Mouse (Mus musculus): Measurements from ENCODE around the gene Pdlim1. TPM values are rescaled to one million over a fixed set of nuclear protein-coding genes. Genes with fewer than 3 reads are reported as not detected.

The Pdlim1 gene
- polyA plus RNA-seq, 1 experiment from 2014 or later = 94.6 TPM

DNA sequence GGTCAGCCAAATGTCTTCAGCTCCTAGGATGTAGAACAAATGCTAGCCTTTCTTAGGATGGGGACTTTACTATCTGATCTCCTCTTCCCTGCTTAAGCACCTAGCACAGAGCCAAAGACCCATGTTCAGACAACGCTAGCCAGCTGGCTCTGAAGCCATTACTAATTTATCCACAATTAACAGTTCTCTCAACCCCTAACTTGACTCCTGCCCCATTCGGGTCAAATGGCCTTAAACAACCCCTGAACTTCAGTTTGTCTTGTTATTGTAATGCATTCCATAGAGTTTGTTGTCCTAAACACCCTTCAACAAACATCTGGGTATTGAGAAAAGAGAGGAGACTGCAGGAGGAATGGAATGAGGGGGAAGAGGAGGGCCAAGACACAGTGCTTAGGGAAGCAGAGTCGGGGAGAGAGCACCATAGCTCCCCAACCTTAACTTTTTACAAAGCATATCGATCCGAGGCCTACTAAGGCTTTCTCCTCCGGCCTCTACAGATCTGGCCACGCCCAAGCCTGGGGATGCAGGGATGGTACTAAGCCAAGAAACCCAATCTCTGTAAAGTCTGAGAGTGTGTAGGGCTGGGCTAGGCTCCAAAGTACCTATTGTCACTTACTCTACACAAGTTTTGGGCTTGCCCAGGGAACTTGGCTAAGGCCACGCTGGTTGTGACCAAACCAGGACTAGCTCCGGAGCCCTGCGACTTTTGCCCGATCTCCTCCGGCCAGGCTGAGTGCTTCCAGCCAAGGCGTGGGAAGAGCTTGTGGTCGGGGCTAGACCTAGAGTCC, 4.0 kb upstream of the Pdlim1 start:
- H3K36me3 ChIP-seq (ENCODE audit: control insufficient read depth, insufficient read depth, low read length) = no peaks in the 10 kb centered on the region
- no peak for ATAC-seq (ENCODE audit: low FRiP score)
- H3K4me1 ChIP-seq (replicated peaks; ENCODE audit: control insufficient read depth, insufficient read depth, low read length) = 0 out of 2 replicates have a peak, but pooled peaks cover 2% of the 10 kb centered on the region
- H3K4me3 ChIP-seq (ENCODE audit: low read depth, low read length) = no peak overlapping the region
- no peak for DNase-seq (ENCODE audit: low spot score)
- WGBS = 86% methylated on average over 14 of the region's 14 CpGs
- no peak overlapping the region for H3K4me2 ChIP-seq (replicated peaks; ENCODE audit: low read depth, low read length)
- H3K9me3 ChIP-seq (ENCODE audit: control insufficient read depth, low read length) = no peaks in the 10 kb centered on the region
- H3K27ac ChIP-seq (ENCODE audit: low read depth, low read length) = no peak overlapping the region
- H3K27me3 ChIP-seq (ENCODE audit: control insufficient read depth, insufficient read depth, low read length) = peaks cover 14% of the 10 kb centered on the region
- H3K9ac ChIP-seq (ENCODE audit: low read depth, low read length) = no peak overlapping the region

DNA sequence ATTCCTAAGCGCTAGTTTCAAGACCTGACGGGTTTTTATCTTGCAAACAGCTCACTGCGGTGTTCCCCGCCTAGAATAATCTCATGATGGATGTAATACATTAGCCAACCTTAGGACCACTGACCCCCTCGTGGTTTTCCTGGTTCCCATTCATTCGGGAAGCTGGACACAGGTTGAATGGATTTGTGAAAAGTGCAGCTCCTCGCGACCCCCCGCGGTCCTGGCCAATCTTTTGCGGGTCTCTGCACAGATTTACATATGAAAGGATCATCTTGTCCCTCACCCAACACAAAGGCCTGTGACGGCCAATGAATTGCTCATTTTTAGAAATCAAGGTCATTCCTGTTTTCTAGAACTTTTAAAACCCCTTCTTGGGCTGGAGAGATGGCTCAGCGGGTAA, 1.0 kb upstream of the Pdlim1 start:
- no peak overlapping the region for H3K27ac ChIP-seq (ENCODE audit: low read depth, low read length)
- 12% methylated on average over 13 of the region's 13 CpGs for WGBS
- peak; percentile 47 for DNase-seq (ENCODE audit: low spot score)
- H3K9me3 ChIP-seq (ENCODE audit: control insufficient read depth, low read length) = no peaks in the 10 kb centered on the region
- H3K36me3 ChIP-seq (ENCODE audit: control insufficient read depth, insufficient read depth, low read length) = no peaks in the 10 kb centered on the region
- no peak overlapping the region for H3K9ac ChIP-seq (ENCODE audit: low read depth, low read length)
- H3K4me3 ChIP-seq (ENCODE audit: low read depth, low read length) = no peak overlapping the region
- peaks cover 16% of the 10 kb centered on the region for H3K27me3 ChIP-seq (ENCODE audit: control insufficient read depth, insufficient read depth, low read length)
- ATAC-seq (ENCODE audit: low FRiP score) = peak; percentile 29; the same call in 1 of the 2 replicates
- 0 out of 2 replicates have a peak, but pooled peaks cover 2% of the 10 kb centered on the region for H3K4me1 ChIP-seq (replicated peaks; ENCODE audit: control insufficient read depth, insufficient read depth, low read length)
- no peak overlapping the region; the same call in 1 of the 2 replicates for H3K4me2 ChIP-seq (replicated peaks; ENCODE audit: low read depth, low read length)

DNA sequence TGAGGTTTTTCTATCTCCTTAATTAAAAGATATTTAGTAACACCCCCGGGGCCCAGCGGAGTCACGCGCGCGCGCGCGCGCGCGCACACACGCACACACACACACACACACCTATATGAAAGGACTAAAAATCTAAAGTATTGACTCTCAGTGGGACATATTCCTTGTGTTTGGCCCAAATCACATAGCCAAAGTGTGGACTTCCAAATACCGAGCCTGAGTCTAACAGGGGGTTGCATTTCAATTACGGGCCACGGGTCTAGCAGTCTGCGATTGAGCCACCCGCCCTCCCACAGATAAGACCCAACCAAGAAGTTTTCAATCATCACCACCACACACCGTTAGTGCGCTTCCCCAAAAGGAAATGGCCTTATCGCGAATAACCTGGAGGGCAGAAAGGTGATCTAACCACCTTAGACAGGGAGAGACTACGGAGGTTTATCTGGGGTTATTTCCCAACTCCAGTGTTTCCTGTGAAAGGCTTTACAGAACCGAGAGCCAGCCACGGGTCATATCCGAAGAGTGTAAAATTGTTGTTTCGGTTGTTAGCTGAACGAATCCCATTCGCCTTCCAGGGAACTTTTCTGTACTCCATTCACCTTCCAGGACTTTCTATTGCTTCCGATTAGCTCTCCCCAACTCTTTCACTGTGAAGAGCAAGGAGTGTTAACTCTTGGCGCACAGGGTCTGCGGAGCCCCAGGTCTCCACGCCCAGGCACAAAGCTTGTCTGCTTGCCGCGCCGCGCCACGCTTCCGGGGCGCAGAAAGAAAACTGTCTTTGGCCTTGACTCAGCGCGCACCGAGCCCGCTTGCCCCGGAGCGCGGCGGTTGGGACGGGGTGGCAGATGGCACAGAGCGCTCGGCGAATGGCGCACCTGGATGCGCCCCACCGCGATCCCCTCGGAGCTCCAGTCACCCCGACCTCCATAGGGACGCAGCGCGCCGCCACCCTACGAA, 1.0 kb downstream of the Pdlim1 start:
- WGBS = 8% methylated on average over 63 of the region's 63 CpGs

DNA sequence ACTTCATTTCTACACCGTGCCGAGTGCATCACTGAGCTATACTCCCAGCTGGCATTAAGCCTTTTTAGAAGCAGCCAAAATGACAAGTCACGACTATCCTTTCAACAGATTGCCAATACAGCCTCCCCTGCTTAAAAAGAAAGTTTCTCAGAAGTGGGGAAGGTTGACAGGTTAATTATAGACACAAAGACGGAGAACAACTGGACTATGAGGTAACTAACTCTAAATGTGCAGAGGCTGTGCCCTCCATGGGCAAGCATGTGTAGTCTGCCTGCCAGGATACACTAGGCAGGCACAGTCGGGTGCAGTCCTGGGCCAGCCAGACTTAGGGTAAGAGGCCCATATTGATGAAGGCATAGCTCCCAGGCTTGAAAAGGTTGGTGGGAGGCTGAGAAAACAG, 2.1 kb downstream of the Pdlim1 start:
- H3K36me3 ChIP-seq (ENCODE audit: control insufficient read depth, insufficient read depth, low read length) = no peaks in the 10 kb centered on the region
- DNase-seq (ENCODE audit: low spot score) = no peak
- WGBS = 79% methylated on average over 5 of the region's 5 CpGs

More for the DNA sequence above, 1.0 kb downstream of the Pdlim1 start:
- peaks cover 16% of the 10 kb centered on the region for H3K27me3 ChIP-seq (ENCODE audit: control insufficient read depth, insufficient read depth, low read length)
- DNase-seq (ENCODE audit: low spot score) (peak; percentile 65), ATAC-seq (ENCODE audit: low FRiP score) (peak; percentile 60)
- H3K4me1 ChIP-seq (replicated peaks; ENCODE audit: control insufficient read depth, insufficient read depth, low read length) = 0 out of 2 replicates have a peak, but pooled peaks cover 2% of the 10 kb centered on the region
- H3K9ac ChIP-seq (ENCODE audit: low read depth, low read length) = peak overlapping the region; percentile 74
- H3K36me3 ChIP-seq (ENCODE audit: control insufficient read depth, insufficient read depth, low read length) = no peaks in the 10 kb centered on the region
- peak overlapping the region; percentile 65 for H3K4me3 ChIP-seq (ENCODE audit: low read depth, low read length)
- no peak overlapping the region for H3K27ac ChIP-seq (ENCODE audit: low read depth, low read length)
- H3K9me3 ChIP-seq (ENCODE audit: control insufficient read depth, low read length) = no peaks in the 10 kb centered on the region
- H3K4me2 ChIP-seq (replicated peaks; ENCODE audit: low read depth, low read length) = peak overlapping the region; percentile 98

DNA sequence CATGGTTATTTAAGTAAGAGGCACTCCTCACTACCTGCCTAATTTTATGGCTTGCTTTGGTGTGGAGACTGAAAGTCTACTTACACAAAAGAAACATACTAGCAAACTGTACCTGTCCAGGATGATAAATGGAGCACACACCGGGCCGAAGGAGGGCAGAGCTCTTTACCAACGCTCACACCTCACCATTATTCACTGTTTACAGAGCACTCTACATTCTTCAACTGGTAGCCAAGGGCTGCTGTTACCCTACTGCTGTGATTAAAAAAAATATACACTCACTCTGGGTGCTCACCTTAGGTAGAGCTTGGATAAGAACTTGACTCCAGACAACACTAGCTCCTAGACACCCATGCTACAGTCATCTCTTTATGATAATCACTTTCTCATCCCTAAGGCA, 3.1 kb downstream of the Pdlim1 start:
- 0 out of 2 replicates have a peak, but pooled peaks cover 2% of the 10 kb centered on the region for H3K4me1 ChIP-seq (replicated peaks; ENCODE audit: control insufficient read depth, insufficient read depth, low read length)
- H3K36me3 ChIP-seq (ENCODE audit: control insufficient read depth, insufficient read depth, low read length) = no peaks in the 10 kb centered on the region
- H3K9ac ChIP-seq (ENCODE audit: low read depth, low read length) = no peak overlapping the region
- no peak overlapping the region for H3K27ac ChIP-seq (ENCODE audit: low read depth, low read length)
- H3K27me3 ChIP-seq (ENCODE audit: control insufficient read depth, insufficient read depth, low read length) = peaks cover 16% of the 10 kb centered on the region
- H3K4me2 ChIP-seq (replicated peaks; ENCODE audit: low read depth, low read length) = no peak overlapping the region
- no peak overlapping the region for H3K4me3 ChIP-seq (ENCODE audit: low read depth, low read length)
- DNase-seq (ENCODE audit: low spot score) = no peak
- no peak for ATAC-seq (ENCODE audit: low FRiP score)
- WGBS = 83% methylated on average over 3 of the region's 3 CpGs
- no peaks in the 10 kb centered on the region for H3K9me3 ChIP-seq (ENCODE audit: control insufficient read depth, low read length)

More for the DNA sequence above, 2.1 kb downstream of the Pdlim1 start:
- H3K4me1 ChIP-seq (replicated peaks; ENCODE audit: control insufficient read depth, insufficient read depth, low read length) = 0 out of 2 replicates have a peak, but pooled peaks cover 2% of the 10 kb centered on the region
- H3K4me3 ChIP-seq (ENCODE audit: low read depth, low read length) = no peak overlapping the region
- no peak overlapping the region for H3K4me2 ChIP-seq (replicated peaks; ENCODE audit: low read depth, low read length)
- no peak overlapping the region for H3K9ac ChIP-seq (ENCODE audit: low read depth, low read length)
- H3K27me3 ChIP-seq (ENCODE audit: control insufficient read depth, insufficient read depth, low read length) = peaks cover 16% of the 10 kb centered on the region
- H3K27ac ChIP-seq (ENCODE audit: low read depth, low read length) = no peak overlapping the region
- no peak for ATAC-seq (ENCODE audit: low FRiP score)
- no peaks in the 10 kb centered on the region for H3K9me3 ChIP-seq (ENCODE audit: control insufficient read depth, low read length)

DNA sequence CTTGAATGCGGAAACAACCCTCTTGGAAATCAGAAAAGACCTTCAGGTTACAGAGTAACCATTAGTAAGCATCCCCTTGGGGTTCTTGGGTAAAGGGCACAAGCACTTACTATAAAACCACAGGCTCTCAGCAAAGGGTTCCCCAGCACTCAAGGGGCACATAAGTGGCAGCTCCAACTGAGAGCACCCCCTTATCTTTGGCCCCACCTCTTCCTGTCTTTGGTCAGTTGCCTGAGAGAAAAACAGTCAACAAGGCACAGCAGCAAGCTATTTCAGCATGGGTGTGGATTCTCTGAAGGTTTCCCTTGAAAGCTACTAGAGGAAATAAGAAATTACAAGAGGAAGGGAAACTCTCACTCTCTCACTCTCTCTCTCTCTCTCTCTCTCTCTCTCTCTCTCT, 4.3 kb downstream of the Pdlim1 start:
- 96% methylated on average over 1 of the region's 1 CpGs for WGBS
- Histone ChIP-seq H3K4me1 (replicated peaks; ENCODE audit: control insufficient read depth, insufficient read depth, low read length) (0 out of 2 replicates have a peak, but pooled peaks cover 2% of the 10 kb centered on the region), H3K4me3 (ENCODE audit: low read depth, low read length) (no peak overlapping the region), H3K9ac (ENCODE audit: low read depth, low read length) (no peak overlapping the region), H3K9me3 (ENCODE audit: control insufficient read depth, low read length) (no peaks in the 10 kb centered on the region), H3K27me3 (ENCODE audit: control insufficient read depth, insufficient read depth, low read length) (peaks cover 16% of the 10 kb centered on the region), H3K36me3 (ENCODE audit: control insufficient read depth, insufficient read depth, low read length) (no peaks in the 10 kb centered on the region), H3K4me2 (replicated peaks; ENCODE audit: low read depth, low read length) (no peak overlapping the region), H3K27ac (ENCODE audit: low read depth, low read length) (no peak overlapping the region)
- no peak for DNase-seq (ENCODE audit: low spot score)
- ATAC-seq (ENCODE audit: low FRiP score) = no peak

DNA sequence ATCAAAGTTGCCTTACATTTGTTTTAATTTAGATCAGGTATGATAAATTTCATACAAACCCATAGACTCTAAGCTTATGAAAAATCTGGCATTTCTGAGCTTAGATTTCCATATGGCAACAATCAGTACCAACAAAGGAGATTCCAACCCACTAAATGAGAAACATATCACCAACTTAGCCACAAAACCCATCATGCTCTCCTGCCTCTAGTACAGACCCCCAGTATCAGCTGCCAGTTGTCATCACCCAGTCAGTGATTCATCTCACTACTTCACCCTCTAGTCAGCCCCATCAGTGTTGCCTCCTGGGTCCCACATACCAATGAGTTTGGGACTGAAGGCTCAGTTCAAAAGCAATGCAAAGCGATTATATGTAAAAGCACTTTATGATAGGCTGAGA, 12.2 kb downstream of the Pdlim1 start:
- Histone ChIP-seq H3K9me3 (ENCODE audit: control insufficient read depth, low read length) (no peaks in the 10 kb centered on the region), H3K9ac (ENCODE audit: low read depth, low read length) (no peak overlapping the region), H3K4me1 (replicated peaks; ENCODE audit: control insufficient read depth, insufficient read depth, low read length) (no peaks in the 10 kb centered on the region), H3K27me3 (ENCODE audit: control insufficient read depth, insufficient read depth, low read length) (no peaks in the 10 kb centered on the region), H3K36me3 (ENCODE audit: control insufficient read depth, insufficient read depth, low read length) (no peaks in the 10 kb centered on the region), H3K27ac (ENCODE audit: low read depth, low read length) (no peak overlapping the region), H3K4me2 (replicated peaks; ENCODE audit: low read depth, low read length) (no peak overlapping the region), H3K4me3 (ENCODE audit: low read depth, low read length) (no peak overlapping the region)
- DNase-seq (ENCODE audit: low spot score) (no peak), ATAC-seq (ENCODE audit: low FRiP score) (no peak)
- 89% methylated on average over 1 of the region's 1 CpGs for whole genome bisulfite sequencing

DNA sequence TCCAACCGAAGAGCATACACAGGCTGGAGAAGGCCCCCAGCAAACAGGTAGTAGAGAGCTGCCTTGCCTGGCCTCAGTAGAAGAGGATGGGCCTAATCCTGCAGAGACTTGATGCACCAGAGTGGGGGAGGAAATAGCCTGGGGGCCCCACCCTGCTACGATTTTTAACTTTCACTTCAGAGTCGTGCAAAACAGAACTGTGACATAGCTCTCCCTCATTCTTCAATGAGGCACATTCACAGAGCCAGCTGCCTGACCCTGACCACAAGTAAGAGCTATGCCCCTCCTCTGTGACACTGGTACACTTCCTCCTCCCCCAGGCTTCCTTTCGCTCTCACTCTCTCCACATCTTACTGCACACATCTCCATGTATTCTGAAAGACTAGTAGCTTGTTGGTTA, 14.2 kb downstream of the Pdlim1 start:
- no peak for DNase-seq (ENCODE audit: low spot score)
- 69% methylated on average over 4 of the region's 4 CpGs for WGBS
- Histone ChIP-seq H3K4me2 (replicated peaks; ENCODE audit: low read depth, low read length) (no peak overlapping the region), H3K4me1 (replicated peaks; ENCODE audit: control insufficient read depth, insufficient read depth, low read length) (no peaks in the 10 kb centered on the region), H3K9me3 (ENCODE audit: control insufficient read depth, low read length) (no peaks in the 10 kb centered on the region), H3K4me3 (ENCODE audit: low read depth, low read length) (no peak overlapping the region), H3K27me3 (ENCODE audit: control insufficient read depth, insufficient read depth, low read length) (no peaks in the 10 kb centered on the region), H3K27ac (ENCODE audit: low read depth, low read length) (no peak overlapping the region), H3K36me3 (ENCODE audit: control insufficient read depth, insufficient read depth, low read length) (no peaks in the 10 kb centered on the region), H3K9ac (ENCODE audit: low read depth, low read length) (no peak overlapping the region)
- ATAC-seq (ENCODE audit: low FRiP score) = no peak
